Mouse (Mus musculus): ENCODE results near the gene Sbf2. TPM values are rescaled to one million over a fixed set of nuclear protein-coding genes. Genes with fewer than 3 reads are reported as not detected.

The Sbf2 gene
- polyA plus RNA-seq, 1 experiment from 2014 or later = 62.1 TPM

DNA sequence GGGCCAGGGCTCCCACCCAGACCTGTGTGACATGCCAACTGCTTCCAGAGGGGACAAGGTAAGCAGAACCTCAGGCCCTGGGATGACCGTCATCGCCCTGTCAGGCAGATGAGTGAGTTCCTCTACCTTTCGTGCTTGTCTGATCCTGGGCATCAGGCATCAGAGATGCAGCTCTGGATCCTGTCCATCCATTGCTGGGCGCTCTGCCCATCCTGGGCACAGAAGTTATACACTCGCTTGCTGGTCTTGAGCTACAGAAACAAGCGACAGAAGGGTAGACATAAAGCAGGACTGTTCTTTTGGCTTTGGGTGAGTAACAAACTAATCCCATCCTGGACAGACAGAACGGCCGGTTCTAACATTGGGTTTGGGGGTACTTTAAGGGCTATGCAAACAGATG lies 305.5 kb downstream of the Sbf2 start:
- peaks cover 88% of the 10 kb centered on the region for H3K36me3 ChIP-seq
- WGBS = 95% methylated on average over 8 of the region's 8 CpGs
- ATAC-seq (ENCODE audit: low FRiP score) = no peak

DNA sequence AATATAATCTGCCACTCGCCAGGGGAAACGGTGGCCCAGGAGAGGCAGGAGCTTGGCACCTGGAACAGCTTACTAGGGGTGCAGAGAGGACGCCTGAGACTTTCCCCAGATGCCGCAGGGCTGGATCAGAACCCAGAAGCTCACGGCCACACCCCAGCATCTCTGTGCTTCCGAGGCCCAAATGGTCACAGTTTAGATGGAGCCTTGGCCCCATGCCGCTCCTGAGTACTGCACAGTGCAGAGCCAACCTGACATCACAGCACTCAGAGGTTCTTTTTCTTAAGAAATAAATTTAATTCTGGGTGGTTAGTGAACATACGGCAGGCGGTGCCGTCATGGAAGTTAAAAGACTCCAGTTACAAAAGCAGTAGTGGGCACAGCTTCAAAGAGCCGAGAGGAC lies 307.0 kb downstream of the Sbf2 start:
- Histone ChIP-seq H3K9ac (no peak overlapping the region), H3K4me2 (no peak overlapping the region), H3K27me3 (no peaks in the 10 kb centered on the region), H3K4me3 (no peak overlapping the region), H3K4me1 (replicated peaks) (no peaks in the 10 kb centered on the region), H3K27ac (no peak overlapping the region), H3K9me3 (no peaks in the 10 kb centered on the region), H3K36me3 (peaks cover 74% of the 10 kb centered on the region)
- WGBS = 93% methylated on average over 11 of the region's 11 CpGs
- no peak for ATAC-seq (ENCODE audit: low FRiP score)

More for the DNA sequence above, 305.5 kb downstream of the Sbf2 start:
- Histone ChIP-seq H3K27ac (no peak overlapping the region), H3K4me1 (replicated peaks) (no peaks in the 10 kb centered on the region), H3K4me2 (no peak overlapping the region), H3K27me3 (no peaks in the 10 kb centered on the region), H3K4me3 (no peak overlapping the region), H3K9me3 (no peaks in the 10 kb centered on the region), H3K9ac (no peak overlapping the region)

DNA sequence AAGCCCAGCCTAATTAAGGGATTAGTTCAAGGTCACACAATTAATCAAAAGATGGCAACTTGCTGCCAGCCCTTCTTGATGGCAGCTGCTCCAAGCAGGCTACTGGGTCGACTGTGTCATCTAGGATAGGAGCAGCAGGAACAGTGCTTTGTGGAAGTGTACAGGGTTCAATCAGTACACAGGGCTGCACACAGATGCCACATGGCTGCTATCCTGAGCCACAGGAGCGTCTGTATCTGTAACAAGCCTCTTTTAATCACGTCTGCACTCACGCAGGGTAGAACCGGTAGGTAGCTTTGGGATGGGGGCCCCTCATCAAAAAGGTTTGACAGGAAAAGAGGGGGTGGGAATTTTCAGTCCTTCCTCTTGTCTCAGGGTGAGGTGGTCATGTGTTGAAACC lies 308.4 kb downstream of the Sbf2 start:
- Histone ChIP-seq H3K27me3 (no peaks in the 10 kb centered on the region), H3K36me3 (peaks cover 59% of the 10 kb centered on the region), H3K9ac (no peak overlapping the region), H3K27ac (no peak overlapping the region), H3K4me2 (no peak overlapping the region), H3K4me1 (replicated peaks) (no peaks in the 10 kb centered on the region), H3K9me3 (no peaks in the 10 kb centered on the region), H3K4me3 (no peak overlapping the region)
- no peak for ATAC-seq (ENCODE audit: low FRiP score)
- 63% methylated on average over 5 of the region's 5 CpGs for whole genome bisulfite sequencing

DNA sequence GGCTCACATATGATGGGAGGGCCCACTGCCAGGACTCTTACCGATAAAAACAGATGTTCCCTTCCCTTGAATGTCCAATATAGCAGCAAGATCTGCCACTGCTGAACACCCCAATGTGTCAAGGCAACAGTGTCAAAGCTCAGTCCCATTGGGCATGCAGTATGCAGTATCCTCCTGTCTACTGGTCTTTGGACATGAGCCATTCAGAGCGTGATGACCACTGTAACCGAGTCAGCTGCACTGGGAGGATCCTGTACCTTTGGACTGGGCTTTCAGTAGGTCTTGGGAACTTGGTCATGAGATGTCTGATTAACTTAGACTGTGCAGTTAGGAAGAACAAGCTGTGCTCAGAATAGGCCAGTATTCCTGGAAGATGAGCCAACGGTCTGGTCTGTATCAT lies 309.2 kb downstream of the Sbf2 start:
- H3K36me3 ChIP-seq = peaks cover 53% of the 10 kb centered on the region

DNA sequence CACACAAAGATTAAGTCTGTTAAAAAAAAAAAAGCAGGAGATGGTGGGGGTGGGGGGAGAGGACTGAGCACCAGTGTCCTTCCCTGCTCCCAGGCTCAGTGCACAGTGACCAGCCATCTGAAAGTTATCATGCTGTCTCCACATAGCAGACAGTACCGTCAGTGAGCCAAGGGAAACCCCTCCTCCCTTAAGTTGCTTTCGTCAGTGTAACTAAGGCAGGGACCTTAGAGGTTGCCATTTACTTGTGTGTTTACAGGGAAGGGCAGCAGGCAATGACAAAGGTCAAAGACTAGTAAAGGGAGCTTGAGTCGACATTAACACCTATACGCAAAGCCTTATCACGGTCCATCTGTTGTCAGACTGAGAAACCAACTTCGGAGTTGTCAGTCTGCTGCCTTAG lies 311.8 kb downstream of the Sbf2 start:
- H3K36me3 ChIP-seq = peaks cover 30% of the 10 kb centered on the region
- no peaks in the 10 kb centered on the region for H3K4me1 ChIP-seq (replicated peaks)
- H3K27ac ChIP-seq = no peak overlapping the region
- H3K9ac ChIP-seq = no peak overlapping the region
- no peak overlapping the region for H3K4me2 ChIP-seq
- ATAC-seq (ENCODE audit: low FRiP score) = no peak
- no peak overlapping the region for H3K4me3 ChIP-seq
- no peaks in the 10 kb centered on the region for H3K27me3 ChIP-seq
- 84% methylated on average over 6 of the region's 6 CpGs for WGBS
- H3K9me3 ChIP-seq = no peaks in the 10 kb centered on the region

More for the DNA sequence above, 309.2 kb downstream of the Sbf2 start:
- H3K9ac ChIP-seq = no peak overlapping the region
- no peak for ATAC-seq (ENCODE audit: low FRiP score)
- 92% methylated on average over 4 of the region's 4 CpGs for WGBS
- no peak overlapping the region for H3K27ac ChIP-seq
- no peaks in the 10 kb centered on the region for H3K9me3 ChIP-seq
- H3K4me2 ChIP-seq = no peak overlapping the region
- no peaks in the 10 kb centered on the region for H3K27me3 ChIP-seq
- no peak overlapping the region for H3K4me3 ChIP-seq
- no peaks in the 10 kb centered on the region for H3K4me1 ChIP-seq (replicated peaks)

DNA sequence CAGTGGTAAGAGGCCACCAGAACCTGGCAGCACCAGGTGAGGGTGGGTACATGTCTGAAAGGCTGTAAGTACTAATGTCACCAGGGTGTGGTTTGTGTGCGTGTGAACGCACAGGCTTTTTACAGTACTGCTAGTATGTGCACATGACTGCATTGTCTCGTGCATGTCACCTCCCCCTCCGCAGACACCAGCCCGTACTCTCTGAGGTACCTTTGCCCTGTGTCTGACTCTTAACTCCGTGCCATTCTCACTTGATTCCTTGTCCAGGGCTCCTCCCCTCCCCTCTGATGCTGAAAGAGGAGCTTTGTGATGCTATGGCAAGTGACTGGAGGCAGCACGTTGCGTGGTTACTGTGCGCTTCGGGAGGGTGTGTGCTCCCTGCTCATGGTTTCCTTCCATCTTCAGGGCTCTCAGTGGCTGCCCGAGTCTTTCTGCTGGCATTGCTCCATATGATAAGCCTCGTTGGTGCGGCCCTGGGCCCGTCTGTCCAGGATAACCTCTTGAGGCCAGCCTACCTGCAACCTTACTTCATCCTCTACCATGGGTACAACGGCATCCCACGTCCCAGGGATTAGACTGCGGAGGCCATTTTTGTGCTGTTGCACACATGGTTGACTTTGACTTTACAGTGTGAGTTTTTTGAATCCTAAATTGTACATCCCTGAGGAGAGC lies 315.8 kb downstream of the Sbf2 start:
- Histone ChIP-seq H3K4me2 (no peak overlapping the region), H3K36me3 (no peaks in the 10 kb centered on the region), H3K9me3 (no peaks in the 10 kb centered on the region), H3K4me1 (replicated peaks) (peaks cover 12% of the 10 kb centered on the region), H3K27ac (no peak overlapping the region), H3K27me3 (no peaks in the 10 kb centered on the region), H3K9ac (no peak overlapping the region), H3K4me3 (no peak overlapping the region)
- ATAC-seq (ENCODE audit: low FRiP score) = no peak
- 91% methylated on average over 17 of the region's 17 CpGs for WGBS

DNA sequence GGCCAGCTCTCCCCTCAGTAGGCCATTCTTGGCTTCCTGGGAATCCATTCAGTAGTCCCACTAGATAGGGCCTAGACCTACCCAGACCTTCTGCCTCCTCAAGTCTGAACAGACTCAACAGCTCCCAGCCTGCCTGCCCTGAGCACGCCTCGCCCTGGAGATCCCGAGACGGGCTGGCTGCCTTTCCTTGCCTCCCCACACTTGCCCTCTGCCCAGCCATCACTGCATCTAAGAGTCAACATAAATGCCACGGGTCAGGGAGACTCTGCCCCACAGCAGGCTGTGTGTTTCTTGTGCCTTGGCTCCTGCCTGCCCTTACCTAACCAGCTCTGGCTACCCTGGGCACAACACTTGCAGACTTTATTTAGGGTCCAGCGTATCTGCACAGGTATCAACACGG lies 316.6 kb downstream of the Sbf2 start:
- H3K4me2 ChIP-seq = no peak overlapping the region
- H3K4me1 ChIP-seq (replicated peaks) = peaks cover 12% of the 10 kb centered on the region
- peak overlapping the region; percentile 48; the same call in 1 of the 2 replicates for H3K27ac ChIP-seq
- H3K36me3 ChIP-seq = no peaks in the 10 kb centered on the region
- 0 out of 2 replicates have a peak, but pooled peaks cover under 1% of the 10 kb centered on the region for H3K9me3 ChIP-seq
- no peaks in the 10 kb centered on the region for H3K27me3 ChIP-seq
- no peak for ATAC-seq (ENCODE audit: low FRiP score)
- 86% methylated on average over 7 of the region's 7 CpGs for WGBS
- H3K9ac ChIP-seq = no peak overlapping the region
- no peak overlapping the region for H3K4me3 ChIP-seq

DNA sequence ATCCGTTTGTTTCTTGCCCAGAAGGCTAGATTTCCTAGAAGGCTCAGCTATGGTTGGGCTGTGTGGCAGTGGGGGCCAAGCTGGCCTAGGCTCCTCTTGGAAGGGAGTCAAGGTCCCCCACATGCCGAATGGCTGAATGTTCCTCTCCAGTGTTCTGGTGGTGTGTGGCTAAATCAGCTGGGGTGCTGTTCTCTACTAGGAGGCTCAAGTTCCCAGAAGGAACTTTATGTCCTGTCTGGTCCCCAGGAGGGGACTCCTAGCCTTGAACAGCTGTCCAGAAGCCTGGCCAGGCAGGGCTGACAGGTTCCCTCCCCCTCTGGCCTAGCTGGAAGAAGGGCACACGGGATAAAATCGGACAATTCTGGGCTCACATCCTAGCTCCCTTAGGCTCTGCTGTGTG lies 317.1 kb downstream of the Sbf2 start:
- no peak overlapping the region for H3K9ac ChIP-seq
- peak overlapping the region; percentile 48; the same call in 1 of the 2 replicates for H3K27ac ChIP-seq
- no peak for ATAC-seq (ENCODE audit: low FRiP score)

DNA sequence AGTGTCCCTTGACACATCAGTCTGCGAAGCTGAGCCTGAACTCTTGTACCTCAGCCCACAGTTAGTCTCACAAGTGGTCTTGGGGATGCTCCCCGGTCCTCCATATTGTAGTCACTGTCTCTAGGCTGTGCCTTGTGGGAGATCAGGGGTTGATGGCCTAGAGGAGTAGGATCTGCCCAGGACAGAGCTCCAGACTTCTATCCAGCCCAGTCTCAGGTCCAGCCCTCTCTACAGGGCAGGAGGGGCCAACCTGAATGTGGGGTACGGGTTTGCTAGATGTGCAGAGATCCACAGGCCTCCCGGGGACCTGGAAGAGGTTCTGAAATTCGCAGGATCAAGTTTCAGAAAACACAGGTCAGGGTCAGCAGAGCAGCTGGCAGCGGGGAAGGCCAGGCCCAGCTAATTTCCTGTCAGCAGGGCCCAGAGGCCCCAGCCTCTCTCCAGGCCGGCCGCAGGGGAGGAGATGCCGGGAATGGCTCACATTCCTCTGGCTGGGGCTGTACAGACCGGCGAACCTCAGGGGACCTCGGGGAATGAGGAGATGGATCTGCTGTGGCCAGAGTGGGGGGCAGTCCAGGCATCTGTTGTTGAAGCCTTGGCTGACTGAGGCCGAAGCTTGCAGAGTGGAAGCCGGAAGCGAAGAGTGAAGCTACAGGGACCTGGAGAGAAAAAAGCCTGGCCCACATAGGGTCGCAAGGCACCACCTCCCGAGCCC lies 317.7 kb downstream of the Sbf2 start:
- Histone ChIP-seq H3K27me3 (no peaks in the 10 kb centered on the region), H3K27ac (peak overlapping the region; percentile 48; the same call in 1 of the 2 replicates), H3K4me3 (no peak overlapping the region), H3K9ac (no peak overlapping the region), H3K4me1 (replicated peaks) (peaks cover 12% of the 10 kb centered on the region), H3K9me3 (0 out of 2 replicates have a peak, but pooled peaks cover 8% of the 10 kb centered on the region), H3K4me2 (no peak overlapping the region), H3K36me3 (no peaks in the 10 kb centered on the region)
- WGBS = 32% methylated on average over 17 of the region's 17 CpGs
- ATAC-seq (ENCODE audit: low FRiP score) = no peak

More for the DNA sequence above, 317.1 kb downstream of the Sbf2 start:
- Histone ChIP-seq H3K4me1 (replicated peaks) (peaks cover 12% of the 10 kb centered on the region), H3K4me3 (no peak overlapping the region), H3K9me3 (0 out of 2 replicates have a peak, but pooled peaks cover 5% of the 10 kb centered on the region), H3K4me2 (no peak overlapping the region), H3K36me3 (no peaks in the 10 kb centered on the region), H3K27me3 (no peaks in the 10 kb centered on the region)
- WGBS = 62% methylated on average over 4 of the region's 4 CpGs

DNA sequence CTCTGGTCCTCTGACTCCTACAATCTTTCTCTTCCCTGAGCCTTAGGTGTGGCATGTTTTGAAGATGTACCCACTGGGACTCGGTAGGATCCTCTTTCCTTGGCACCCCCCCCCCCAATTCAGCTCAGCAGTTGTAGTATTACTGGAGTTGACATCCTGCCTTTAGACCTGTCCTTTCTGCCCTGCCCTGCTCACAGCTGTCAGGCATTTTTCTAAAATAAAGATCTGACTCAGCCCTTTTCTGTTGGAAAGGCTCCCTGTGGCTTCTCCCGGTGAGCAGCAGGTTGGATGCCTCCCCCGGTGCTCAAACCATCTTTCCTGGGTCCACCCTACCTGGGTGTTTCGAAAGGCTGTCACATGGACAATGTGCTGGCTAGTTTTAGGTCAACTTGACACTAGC lies 325.1 kb downstream of the Sbf2 start:
- Histone ChIP-seq H3K4me1 (replicated peaks) (peaks cover 6% of the 10 kb centered on the region; the same call in 1 of the 2 replicates), H3K4me3 (no peak overlapping the region), H3K9me3 (0 out of 2 replicates have a peak, but pooled peaks cover 8% of the 10 kb centered on the region), H3K4me2 (no peak overlapping the region), H3K27ac (no peak overlapping the region), H3K36me3 (no peaks in the 10 kb centered on the region), H3K9ac (no peak overlapping the region), H3K27me3 (no peaks in the 10 kb centered on the region)
- ATAC-seq (ENCODE audit: low FRiP score) = no peak
- WGBS = 81% methylated on average over 4 of the region's 4 CpGs

DNA sequence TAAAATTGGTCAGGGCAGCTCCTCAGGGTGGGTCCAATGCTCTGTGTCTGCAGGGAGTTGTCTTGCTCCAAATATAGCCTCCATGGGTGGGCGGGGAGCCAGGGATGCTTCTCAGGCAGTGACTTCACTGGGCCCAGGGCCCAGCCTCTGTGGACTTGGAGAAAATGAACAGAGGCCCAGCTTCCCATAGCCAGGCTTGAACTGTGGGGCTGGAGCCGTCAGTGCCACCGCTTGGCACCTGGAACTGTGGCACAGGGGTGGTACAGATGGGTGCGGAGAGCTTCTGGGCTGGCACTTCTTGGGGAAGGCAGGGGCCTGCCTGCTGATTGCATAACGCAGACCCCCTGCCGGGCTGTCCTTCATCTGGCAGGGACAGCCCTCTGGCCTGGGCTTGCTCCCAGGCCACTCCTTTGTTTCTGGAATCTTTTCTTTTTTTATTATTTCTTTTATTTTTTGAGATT lies 326.0 kb downstream of the Sbf2 start:
- H3K27ac ChIP-seq = no peak overlapping the region
- H3K9ac ChIP-seq = no peak overlapping the region
- ATAC-seq (ENCODE audit: low FRiP score) = no peak
- H3K4me2 ChIP-seq = no peak overlapping the region
- 0 out of 2 replicates have a peak, but pooled peaks cover 8% of the 10 kb centered on the region for H3K9me3 ChIP-seq
- WGBS = 57% methylated on average over 6 of the region's 6 CpGs
- H3K36me3 ChIP-seq = no peaks in the 10 kb centered on the region
- peaks cover 6% of the 10 kb centered on the region; the same call in 1 of the 2 replicates for H3K4me1 ChIP-seq (replicated peaks)
- H3K27me3 ChIP-seq = no peaks in the 10 kb centered on the region
- no peak overlapping the region for H3K4me3 ChIP-seq

DNA sequence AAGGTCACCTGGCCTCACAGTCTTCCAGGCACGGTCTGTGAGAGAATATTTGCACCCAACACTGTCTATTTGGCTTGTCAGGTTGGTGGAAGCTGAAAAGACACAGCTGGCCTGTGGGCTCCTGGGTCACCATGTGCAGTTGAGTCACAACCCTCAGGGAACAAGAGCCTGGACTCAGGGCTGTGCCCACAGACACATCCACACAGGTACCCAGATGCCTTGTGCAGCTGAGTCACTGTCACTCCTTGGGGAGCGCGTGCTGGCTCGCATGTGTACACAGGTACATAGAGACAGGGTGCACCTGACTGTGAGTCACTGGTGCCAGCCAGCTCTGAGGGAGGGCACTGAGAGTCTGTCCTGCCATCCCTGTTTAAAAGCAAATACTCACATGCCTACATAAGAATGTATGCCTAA lies 326.5 kb downstream of the Sbf2 start:
- no peak overlapping the region for H3K4me3 ChIP-seq
- no peak overlapping the region for H3K9ac ChIP-seq
- peaks cover 6% of the 10 kb centered on the region; the same call in 1 of the 2 replicates for H3K4me1 ChIP-seq (replicated peaks)
- no peak overlapping the region for H3K27ac ChIP-seq
- 91% methylated on average over 4 of the region's 4 CpGs for WGBS
- no peaks in the 10 kb centered on the region for H3K36me3 ChIP-seq
- no peaks in the 10 kb centered on the region for H3K27me3 ChIP-seq
- H3K9me3 ChIP-seq = 0 out of 2 replicates have a peak, but pooled peaks cover 8% of the 10 kb centered on the region
- H3K4me2 ChIP-seq = no peak overlapping the region
- no peak for ATAC-seq (ENCODE audit: low FRiP score)

Data from hindbrain, embryonic 13.5 days (tissue).